Mouse (Mus musculus) thymus, postnatal 4 days (tissue): Measurements from ENCODE around the gene Trim65.

Experiments
- DNase-seq: peaks from one replicate; pipeline ENCODE4 v3.0.0; 2021

Trim65 gene

GRCm38 (mm10) chr11:116130488-116131205 lies at the start of gene Trim65:
Gene Trim65, minus strand, starts transcription at chr11:116131128.
- peak; percentile 93 for DNase-seq

GRCm38 (mm10) chr11:116178411-116179121 lies 47.6 kb upstream of the Trim65 start:
- no peak for DNase-seq

- DNase-seq, result no peak
Observed at GRCm38 (mm10) chr11:116176010-116176409, 45.1 kb upstream of the Trim65 start.

GRCm38 (mm10) chr11:116174775-116175448 lies 44.0 kb upstream of the Trim65 start:
- no peak for DNase-seq

GRCm38 (mm10) chr11:116171959-116172358 lies 41.0 kb upstream of the Trim65 start:
- DNase-seq, result no peak

- DNase-seq, result no peak
Observed at GRCm38 (mm10) chr11:116170003-116170800, 39.3 kb upstream of the Trim65 start.

- no peak for DNase-seq
Observed at GRCm38 (mm10) chr11:116169214-116169613, 38.3 kb upstream of the Trim65 start.

- peak; percentile 92 for DNase-seq
Observed at GRCm38 (mm10) chr11:116167884-116168439, 37.0 kb upstream of the Trim65 start, which contains the start of gene Fbf1. Gene Fbf1, minus strand, starts transcription at chr11:116168166.

GRCm38 (mm10) chr11:116167232-116167631 lies 36.3 kb upstream of the Trim65 start:
- no peak for DNase-seq

- no peak for DNase-seq
Observed at GRCm38 (mm10) chr11:116163002-116163401, 32.1 kb upstream of the Trim65 start.

GRCm38 (mm10) chr11:116162146-116162545 lies 31.2 kb upstream of the Trim65 start:
- peak; percentile 30 for DNase-seq

GRCm38 (mm10) chr11:116161312-116161711 lies 30.4 kb upstream of the Trim65 start:
- DNase-seq, result no peak

GRCm38 (mm10) chr11:116150960-116151359 lies 20.0 kb upstream of the Trim65 start:
- DNase-seq, result no peak

- no peak for DNase-seq
Observed at GRCm38 (mm10) chr11:116149341-116149740, 18.4 kb upstream of the Trim65 start.

- DNase-seq, result no peak
Observed at GRCm38 (mm10) chr11:116148761-116149221, 17.9 kb upstream of the Trim65 start.

GRCm38 (mm10) chr11:116146294-116146985 lies 15.5 kb upstream of the Trim65 start:
- no peak for DNase-seq

- no peak for DNase-seq
Observed at GRCm38 (mm10) chr11:116145481-116146293, 14.8 kb upstream of the Trim65 start.

GRCm38 (mm10) chr11:116143468-116143867 lies 12.5 kb upstream of the Trim65 start:
- no peak for DNase-seq

- DNase-seq, result no peak
Observed at GRCm38 (mm10) chr11:116142211-116142991, 11.5 kb upstream of the Trim65 start.
